Mouse (Mus musculus) myocyte (in vitro differentiated cells): ENCODE results near the gene Twf1. TPM values are rescaled to one million over a fixed set of nuclear protein-coding genes. Genes with fewer than 3 reads are reported as not detected.

Experiments
- H3K27me3 ChIP-seq: one replicate; pipeline ENCODE4 v1.6.1; 2011; ENCODE audit not compliant: control insufficient read depth, insufficient read depth, insufficient read length
- H3K36me3 ChIP-seq: one replicate; pipeline ENCODE4 v1.6.1; 2011; ENCODE audit not compliant: control insufficient read depth, insufficient read depth
- H3K4me2 ChIP-seq: one replicate; pipeline ENCODE4 v1.6.1; 2011; ENCODE audit warnings: low read depth, control low read depth
- H3K4me3 ChIP-seq: one replicate; pipeline ENCODE4 v1.5.1; 2011; ENCODE audit warnings: mild to moderate bottlenecking, control low read depth, moderate library complexity
- H3K79me2 ChIP-seq: one replicate; pipeline ENCODE4 v1.6.1; 2011; ENCODE audit not compliant: control insufficient read depth, insufficient read depth
- H3ac ChIP-seq: one replicate; pipeline ENCODE4 v1.6.1; 2011; ENCODE audit not compliant: control insufficient read depth, insufficient read length
- CEBPB ChIP-seq: IDR thresholded peaks from 2 replicates; pipeline ENCODE4 v1.6.1; 2011; ENCODE audit warnings: mild to moderate bottlenecking, moderate library complexity; ENCODE audit not compliant: poor library complexity, insufficient read depth, severe bottlenecking
- E2F4 ChIP-seq: IDR thresholded peaks from one replicate; pipeline ENCODE4 v1.6.1; 2011; ENCODE audit warnings: mild to moderate bottlenecking, control low read depth, moderate library complexity; ENCODE audit not compliant: insufficient read depth
- MAX ChIP-seq: IDR thresholded peaks from one replicate; pipeline ENCODE4 v1.6.1; 2011; ENCODE audit warnings: low read depth, mild to moderate bottlenecking, control low read depth
- MYOD1 ChIP-seq, 3 experiments: IDR thresholded peaks; one replicate each; pipeline ENCODE4 v1.6.1; 2011; ENCODE audit warnings: control low read depth in 2 of 3, low read depth in 2 of 3, mild to moderate bottlenecking in 2 of 3, moderate library complexity in 1 of 3; ENCODE audit not compliant: insufficient read length in 2 of 3, control insufficient read depth in 1 of 3
- MYOG ChIP-seq, 3 experiments: IDR thresholded peaks; one replicate each; pipeline ENCODE4 v1.6.1; 2011; ENCODE audit warnings: control low read depth in 2 of 3, low read depth in 2 of 3, mild to moderate bottlenecking in 2 of 3; ENCODE audit not compliant: insufficient read length in 2 of 3, control insufficient read depth in 1 of 3, insufficient read depth in 1 of 3
- POLR2A ChIP-seq: IDR thresholded peaks from one replicate; pipeline ENCODE4 v1.6.1; 2011; ENCODE audit warnings: low read depth, mild to moderate bottlenecking, control low read depth, moderate library complexity; ENCODE audit not compliant: insufficient read length
- POLR2AphosphoS2 ChIP-seq: IDR thresholded peaks from one replicate; pipeline ENCODE4 v1.6.1; 2011; ENCODE audit warnings: low read depth, control low read depth; ENCODE audit not compliant: insufficient read length
- REST ChIP-seq: IDR thresholded peaks from one replicate; pipeline ENCODE4 v1.6.1; 2011; ENCODE audit warnings: mild to moderate bottlenecking, control low read depth, moderate library complexity; ENCODE audit not compliant: insufficient read depth, insufficient read length
- SRF ChIP-seq: IDR thresholded peaks from one replicate; pipeline ENCODE4 v1.6.1; 2011; ENCODE audit warnings: low read depth; ENCODE audit not compliant: control insufficient read depth, insufficient read length
- TCF12 ChIP-seq: IDR thresholded peaks from one replicate; pipeline ENCODE4 v1.6.1; 2011; ENCODE audit warnings: mild to moderate bottlenecking, control low read depth; ENCODE audit not compliant: poor library complexity, insufficient read depth, severe bottlenecking
- TCF3 ChIP-seq: IDR thresholded peaks from one replicate; pipeline ENCODE4 v1.6.1; 2011; ENCODE audit warnings: low read depth, control low read depth; ENCODE audit not compliant: insufficient read length
- USF1 ChIP-seq: IDR thresholded peaks from one replicate; pipeline ENCODE4 v1.6.1; 2011; ENCODE audit warnings: low read depth, mild to moderate bottlenecking, control low read depth, moderate library complexity
- polyA plus RNA-seq: library from polyadenylated mRNA; unstranded; fragments of >200 nt; fragmentation: generic; extraction: Trizol; gene quantifications from one replicate; pipeline ENCODE4 v1.2.1, GENCODE M21; 2012; ENCODE audit warnings: missing spikeins

Twf1 gene
- polyA plus RNA-seq, 1 experiment, result 28.6 TPM

GRCm38 (mm10) chr15:94607768-94608167 is 18.1 kb upstream of the Twf1 start:
- Histone ChIP-seq H3K4me2 (no peak overlapping the region), H3ac (no peak overlapping the region), H3K36me3 (no peaks in the 10 kb centered on the region), H3K79me2 (no peaks in the 10 kb centered on the region), H3K27me3 (no peaks in the 10 kb centered on the region), H3K4me3 (no peak overlapping the region)
- TF ChIP-seq POLR2AphosphoS2 (no peak), SRF (no peak), MAX (no peak), REST (no peak), CEBPB (no peak), USF1 (no peak), MYOD1 (IDR thresholded peaks at IDR 0.05; ENCODE audit: control insufficient read depth in 1 of 3, insufficient read length in 2 of 3, low read depth in 2 of 3) (no peak)

GRCm38 (mm10) chr15:94602441-94602840 is 12.8 kb upstream of the Twf1 start:
- TF ChIP-seq USF1 (no peak), TCF3 (no peak), TCF12 (no peak), SRF (no peak), MYOG (IDR thresholded peaks at IDR 0.05; ENCODE audit: control insufficient read depth in 1 of 3, insufficient read depth in 1 of 3, insufficient read length in 2 of 3, low read depth in 2 of 3) (no peak), MYOD1 (IDR thresholded peaks at IDR 0.05; ENCODE audit: control insufficient read depth in 1 of 3, insufficient read length in 2 of 3, low read depth in 2 of 3) (no peak), POLR2A (no peak), POLR2AphosphoS2 (no peak), CEBPB (no peak), REST (no peak), MAX (no peak), E2F4 (no peak)
- Histone ChIP-seq H3K27me3 (peaks cover 4% of the 10 kb centered on the region), H3ac (no peak overlapping the region), H3K79me2 (no peaks in the 10 kb centered on the region), H3K36me3 (no peaks in the 10 kb centered on the region), H3K4me3 (no peak overlapping the region), H3K4me2 (no peak overlapping the region)

GRCm38 (mm10) chr15:94601339-94601738 is 11.7 kb upstream of the Twf1 start:
- Histone ChIP-seq H3K4me2 (no peak overlapping the region), H3K4me3 (no peak overlapping the region), H3ac (no peak overlapping the region), H3K36me3 (no peaks in the 10 kb centered on the region), H3K27me3 (peaks cover 7% of the 10 kb centered on the region), H3K79me2 (no peaks in the 10 kb centered on the region)
- no peak for TF ChIP-seq REST
- TF ChIP-seq TCF3, result no peak
- no peak for TF ChIP-seq POLR2AphosphoS2
- no peak for TF ChIP-seq MYOD1 (IDR thresholded peaks at IDR 0.05; ENCODE audit: control insufficient read depth in 1 of 3, insufficient read length in 2 of 3, low read depth in 2 of 3)
- TF ChIP-seq MAX, result no peak
- no peak for TF ChIP-seq POLR2A
- TF ChIP-seq MYOG (IDR thresholded peaks at IDR 0.05; ENCODE audit: control insufficient read depth in 1 of 3, insufficient read depth in 1 of 3, insufficient read length in 2 of 3, low read depth in 2 of 3), result no peak
- no peak for TF ChIP-seq SRF
- TF ChIP-seq USF1, result no peak
- TF ChIP-seq TCF12, result no peak
- no peak for TF ChIP-seq E2F4

GRCm38 (mm10) chr15:94600145-94600707 is 10.5 kb upstream of the Twf1 start:
- Histone ChIP-seq H3K79me2 (no peaks in the 10 kb centered on the region), H3K4me3 (no peak overlapping the region), H3ac (no peak overlapping the region), H3K36me3 (no peaks in the 10 kb centered on the region), H3K4me2 (no peak overlapping the region), H3K27me3 (peaks cover 7% of the 10 kb centered on the region)
- TF ChIP-seq USF1 (no peak), E2F4 (no peak), POLR2A (no peak)

- Histone ChIP-seq H3K4me2 (no peak overlapping the region), H3K79me2 (peaks cover 8% of the 10 kb centered on the region), H3K27me3 (peaks cover 7% of the 10 kb centered on the region), H3K4me3 (no peak overlapping the region), H3ac (no peak overlapping the region), H3K36me3 (no peaks in the 10 kb centered on the region)
- no peak for TF ChIP-seq TCF12
- TF ChIP-seq POLR2A, result no peak
Measured at GRCm38 (mm10) chr15:94593586-94593985, 3.9 kb upstream of the Twf1 start.

- TF ChIP-seq USF1, result no peak
- TF ChIP-seq TCF12, result no peak
- TF ChIP-seq REST, result no peak
- TF ChIP-seq TCF3, result no peak
- no peak for TF ChIP-seq E2F4
- TF ChIP-seq MYOG (IDR thresholded peaks at IDR 0.05; ENCODE audit: control insufficient read depth in 1 of 3, insufficient read depth in 1 of 3, insufficient read length in 2 of 3, low read depth in 2 of 3), result no peak
- no peak for TF ChIP-seq MAX
- TF ChIP-seq POLR2A, result no peak
- TF ChIP-seq SRF, result no peak
- TF ChIP-seq MYOD1 (IDR thresholded peaks at IDR 0.05; ENCODE audit: control insufficient read depth in 1 of 3, insufficient read length in 2 of 3, low read depth in 2 of 3), result no peak
- no peak for TF ChIP-seq CEBPB
- no peak for TF ChIP-seq POLR2AphosphoS2
- Histone ChIP-seq H3K4me2 (no peak overlapping the region), H3K79me2 (peaks cover 30% of the 10 kb centered on the region), H3K27me3 (no peaks in the 10 kb centered on the region), H3ac (no peak overlapping the region), H3K4me3 (no peak overlapping the region), H3K36me3 (peaks cover 4% of the 10 kb centered on the region)
Measured at GRCm38 (mm10) chr15:94591356-94591755, 1.7 kb upstream of the Twf1 start.
